Mouse (Mus musculus): Measurements from ENCODE around the gene Ppp1r10. TPM values are rescaled to one million over a fixed set of nuclear protein-coding genes. Genes with fewer than 3 reads are reported as not detected.
"Not testable (repeated sequence)": the region's sequence is repeated elsewhere in the genome, so short reads cannot be mapped to it uniquely, and the experiment has no call there.

Ppp1r10 gene
- polyA plus RNA-seq, 1 experiment, result 26.1 TPM

DNA sequence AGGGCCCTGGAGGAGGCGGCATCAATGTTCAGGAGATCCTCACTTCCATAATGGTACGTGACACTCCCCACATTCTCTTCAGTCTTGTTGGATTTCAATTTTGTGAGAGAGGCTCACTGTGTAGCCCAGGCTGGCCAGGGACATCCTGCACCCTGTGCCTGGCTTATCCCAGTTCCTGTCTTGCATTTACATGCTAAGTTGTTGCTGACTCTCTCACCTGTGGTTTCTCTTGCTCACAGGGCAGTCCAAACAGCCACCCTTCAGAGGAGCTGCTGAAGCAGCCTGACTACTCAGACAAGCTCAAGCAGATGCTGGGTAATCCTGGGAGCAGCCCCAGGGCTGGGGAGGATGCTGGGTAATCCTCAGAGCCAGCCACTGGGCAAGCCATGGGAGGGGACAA lies 13.3 kb downstream of the Ppp1r10 start:
- Histone ChIP-seq H3K27ac (ENCODE audit: insufficient read depth, low read length) (no peak overlapping the region), H3K27me3 (ENCODE audit: control insufficient read depth, insufficient read depth, low read length) (no peaks in the 10 kb centered on the region), H3K36me3 (ENCODE audit: control insufficient read depth, insufficient read depth, low read length) (peaks cover 45% of the 10 kb centered on the region), H3K4me1 (ENCODE audit: control insufficient read depth, insufficient read depth, insufficient read length) (no peaks in the 10 kb centered on the region), H3K4me3 (ENCODE audit: extremely low read depth, insufficient read depth, insufficient read length) (no peak overlapping the region)
- TF ChIP-seq CTCF (IDR thresholded peaks at IDR 0.05; ENCODE audit: extremely low read depth, insufficient read depth, insufficient read length, insufficient replicate concordance), result no peak
- no peak for TF ChIP-seq POLR2A (IDR thresholded peaks at IDR 0.05; ENCODE audit: low read depth, low read length)
- DNase-seq (ENCODE audit: low read depth in 1 of 2, low spot score in 2 of 2), result no peak
- 100% methylated on average over 2 of the region's 2 CpGs for WGBS

DNA sequence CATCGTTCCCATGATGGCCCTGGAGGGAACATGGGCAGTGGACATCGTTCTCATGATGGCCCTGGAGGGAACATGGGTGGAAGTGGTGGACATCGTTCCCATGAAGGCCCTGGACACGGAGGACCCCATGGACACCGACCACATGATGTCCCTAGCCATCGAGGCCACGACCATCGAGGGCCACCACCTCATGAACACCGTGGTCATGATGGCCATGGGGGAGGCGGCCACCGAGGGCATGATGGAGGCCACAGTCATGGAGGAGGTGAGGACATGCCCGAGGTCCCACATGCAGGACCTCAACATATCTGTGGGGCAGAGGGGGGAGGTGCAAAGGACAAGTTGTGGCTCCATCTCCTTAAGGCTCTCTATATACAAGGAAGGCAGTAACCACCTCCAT lies 14.4 kb downstream of the Ppp1r10 start:
- no peaks in the 10 kb centered on the region for H3K27me3 ChIP-seq (ENCODE audit: control insufficient read depth, insufficient read depth, low read length)
- 96% methylated on average over 12 of the region's 12 CpGs for WGBS
- peaks cover 40% of the 10 kb centered on the region for H3K36me3 ChIP-seq (ENCODE audit: control insufficient read depth, insufficient read depth, low read length)
- no peak overlapping the region for H3K4me3 ChIP-seq (ENCODE audit: extremely low read depth, insufficient read depth, insufficient read length)
- TF ChIP-seq POLR2A (IDR thresholded peaks at IDR 0.05; ENCODE audit: low read depth, low read length) (no peak), CTCF (IDR thresholded peaks at IDR 0.05; ENCODE audit: extremely low read depth, insufficient read depth, insufficient read length, insufficient replicate concordance) (no peak)
- H3K4me1 ChIP-seq (ENCODE audit: control insufficient read depth, insufficient read depth, insufficient read length), result no peaks in the 10 kb centered on the region
- H3K27ac ChIP-seq (ENCODE audit: insufficient read depth, low read length), result no peak overlapping the region
- no peak for DNase-seq (ENCODE audit: low read depth in 1 of 2, low spot score in 2 of 2)

DNA sequence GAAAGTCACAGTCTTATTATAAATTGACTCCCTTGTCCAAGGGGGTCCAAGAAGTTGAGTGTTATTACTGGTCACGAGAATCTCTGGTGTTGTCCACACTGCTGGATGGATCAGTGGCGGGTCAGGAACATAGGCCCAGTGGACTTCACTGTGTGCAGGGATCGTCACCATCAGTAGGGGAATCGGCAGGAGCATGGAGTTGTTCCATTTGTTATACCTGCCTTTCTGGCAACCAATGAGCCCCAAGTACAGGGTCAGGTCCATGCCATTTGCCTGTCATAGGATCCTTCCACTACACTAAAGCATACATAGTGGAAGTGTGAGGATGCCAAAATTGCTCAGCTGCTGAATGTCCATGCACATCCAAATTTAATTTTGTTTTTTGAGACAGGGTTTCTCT lies 16.4 kb downstream of the Ppp1r10 start:
- Histone ChIP-seq H3K27ac (ENCODE audit: insufficient read depth, low read length) (no peak overlapping the region), H3K4me1 (ENCODE audit: control insufficient read depth, insufficient read depth, insufficient read length) (no peaks in the 10 kb centered on the region), H3K27me3 (ENCODE audit: control insufficient read depth, insufficient read depth, low read length) (no peaks in the 10 kb centered on the region), H3K36me3 (ENCODE audit: control insufficient read depth, insufficient read depth, low read length) (peaks cover 31% of the 10 kb centered on the region), H3K4me3 (ENCODE audit: extremely low read depth, insufficient read depth, insufficient read length) (no peak overlapping the region)
- no peak for DNase-seq (ENCODE audit: low read depth in 1 of 2, low spot score in 2 of 2)
- WGBS, result 94% methylated on average over 4 of the region's 4 CpGs
- no peak for TF ChIP-seq CTCF (IDR thresholded peaks at IDR 0.05; ENCODE audit: extremely low read depth, insufficient read depth, insufficient read length, insufficient replicate concordance)
- no peak for TF ChIP-seq POLR2A (IDR thresholded peaks at IDR 0.05; ENCODE audit: low read depth, low read length)

DNA sequence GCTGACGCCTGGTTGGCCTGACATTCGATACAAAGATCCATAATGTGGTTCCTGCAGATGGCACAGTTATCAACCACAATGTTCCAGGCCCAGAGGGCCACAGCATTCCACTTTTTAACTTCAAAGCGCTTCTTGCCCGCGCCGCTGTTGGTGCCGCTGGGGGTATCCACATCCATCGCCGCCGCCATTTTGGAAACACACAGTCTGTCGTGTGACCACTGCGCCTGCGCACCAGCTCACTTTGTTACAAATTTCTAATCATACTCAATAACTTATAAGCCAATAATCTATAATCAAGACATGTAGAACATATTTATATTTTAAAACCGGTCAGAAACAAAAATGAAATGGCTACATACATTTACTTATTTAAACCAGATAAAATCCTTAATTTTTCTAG lies 19.5 kb downstream of the Ppp1r10 start:
- not testable (repeated sequence) for H3K4me1 ChIP-seq (ENCODE audit: control insufficient read depth, insufficient read depth, insufficient read length); H3K27me3 ChIP-seq (ENCODE audit: control insufficient read depth, insufficient read depth, low read length); H3K27ac ChIP-seq (ENCODE audit: insufficient read depth, low read length); H3K4me3 ChIP-seq (ENCODE audit: extremely low read depth, insufficient read depth, insufficient read length); H3K36me3 ChIP-seq (ENCODE audit: control insufficient read depth, insufficient read depth, low read length); DNase-seq (ENCODE audit: low read depth in 1 of 2, low spot score in 2 of 2)
- WGBS, result 90% methylated on average over 14 of the region's 14 CpGs

GRCm38 (mm10) chr17:35937700-35938348 lies 21.6 kb downstream of the Ppp1r10 start:
- WGBS, result 39% methylated on average over 2 of the region's 2 CpGs
- Histone ChIP-seq H3K4me1 (ENCODE audit: control insufficient read depth, insufficient read depth, insufficient read length) (no peaks in the 10 kb centered on the region), H3K36me3 (ENCODE audit: control insufficient read depth, insufficient read depth, low read length) (no peaks in the 10 kb centered on the region), H3K27ac (ENCODE audit: insufficient read depth, low read length) (no peak overlapping the region), H3K4me3 (ENCODE audit: extremely low read depth, insufficient read depth, insufficient read length) (no peak overlapping the region), H3K27me3 (ENCODE audit: control insufficient read depth, insufficient read depth, low read length) (no peaks in the 10 kb centered on the region)
- DNase-seq (ENCODE audit: low read depth in 1 of 2, low spot score in 2 of 2), result peak; percentile 46 to 50
- TF ChIP-seq CTCF (IDR thresholded peaks at IDR 0.05; ENCODE audit: extremely low read depth, insufficient read depth, insufficient read length, insufficient replicate concordance), result peak; percentile 81; the same call in 1 of the 2 replicates
- no peak for TF ChIP-seq POLR2A (IDR thresholded peaks at IDR 0.05; ENCODE audit: low read depth, low read length)

GRCm38 (mm10) chr17:35939108-35939507 lies 22.9 kb downstream of the Ppp1r10 start:
- WGBS, result 72% methylated on average over 2 of the region's 2 CpGs
- no peak for TF ChIP-seq CTCF (IDR thresholded peaks at IDR 0.05; ENCODE audit: extremely low read depth, insufficient read depth, insufficient read length, insufficient replicate concordance)
- TF ChIP-seq POLR2A (IDR thresholded peaks at IDR 0.05; ENCODE audit: low read depth, low read length), result no peak
- DNase-seq (ENCODE audit: low read depth in 1 of 2, low spot score in 2 of 2), result no peak

DNA sequence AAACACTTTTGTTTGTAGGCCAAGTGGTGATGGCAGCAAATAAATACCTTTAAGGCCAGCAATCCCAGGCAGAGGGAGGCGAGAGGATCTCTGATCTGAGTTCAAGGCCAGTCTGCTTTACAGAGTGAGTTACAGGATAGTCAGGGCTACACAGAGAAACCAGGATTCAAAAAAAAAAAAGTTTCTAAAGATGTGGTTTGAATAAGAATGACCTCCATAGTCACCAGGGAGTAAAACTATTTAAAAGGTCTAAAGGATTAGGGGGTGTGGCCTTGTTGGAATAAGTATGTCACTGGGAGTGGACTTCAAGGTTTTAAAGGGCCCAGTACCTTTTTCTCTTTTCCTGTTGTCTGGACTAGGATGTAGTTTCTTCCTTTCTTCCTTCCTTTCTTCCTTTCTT lies 23.7 kb downstream of the Ppp1r10 start:
- H3K27ac ChIP-seq (ENCODE audit: insufficient read depth, low read length), result no peak overlapping the region
- no peak overlapping the region for H3K4me3 ChIP-seq (ENCODE audit: extremely low read depth, insufficient read depth, insufficient read length)
- DNase-seq (ENCODE audit: low read depth in 1 of 2, low spot score in 2 of 2), result no peak
- no peak for TF ChIP-seq CTCF (IDR thresholded peaks at IDR 0.05; ENCODE audit: extremely low read depth, insufficient read depth, insufficient read length, insufficient replicate concordance)
- no peak for TF ChIP-seq POLR2A (IDR thresholded peaks at IDR 0.05; ENCODE audit: low read depth, low read length)
- 91% methylated on average over 1 of the region's 1 CpGs for WGBS
- H3K36me3 ChIP-seq (ENCODE audit: control insufficient read depth, insufficient read depth, low read length), result no peaks in the 10 kb centered on the region
- H3K27me3 ChIP-seq (ENCODE audit: control insufficient read depth, insufficient read depth, low read length), result no peaks in the 10 kb centered on the region
- H3K4me1 ChIP-seq (ENCODE audit: control insufficient read depth, insufficient read depth, insufficient read length), result no peaks in the 10 kb centered on the region

More at GRCm38 (mm10) chr17:35939108-35939507, 22.9 kb downstream of the Ppp1r10 start:
- Histone ChIP-seq H3K27me3 (ENCODE audit: control insufficient read depth, insufficient read depth, low read length) (no peaks in the 10 kb centered on the region), H3K4me3 (ENCODE audit: extremely low read depth, insufficient read depth, insufficient read length) (no peak overlapping the region), H3K36me3 (ENCODE audit: control insufficient read depth, insufficient read depth, low read length) (no peaks in the 10 kb centered on the region), H3K4me1 (ENCODE audit: control insufficient read depth, insufficient read depth, insufficient read length) (no peaks in the 10 kb centered on the region), H3K27ac (ENCODE audit: insufficient read depth, low read length) (no peak overlapping the region)

GRCm38 (mm10) chr17:35950946-35951345 lies 34.7 kb downstream of the Ppp1r10 start:
- not testable (repeated sequence) for H3K4me3 ChIP-seq (ENCODE audit: extremely low read depth, insufficient read depth, insufficient read length); DNase-seq (ENCODE audit: low read depth in 1 of 2, low spot score in 2 of 2); H3K36me3 ChIP-seq (ENCODE audit: control insufficient read depth, insufficient read depth, low read length); H3K27ac ChIP-seq (ENCODE audit: insufficient read depth, low read length); H3K27me3 ChIP-seq (ENCODE audit: control insufficient read depth, insufficient read depth, low read length); H3K4me1 ChIP-seq (ENCODE audit: control insufficient read depth, insufficient read depth, insufficient read length)

- H3K4me3 ChIP-seq (ENCODE audit: extremely low read depth, insufficient read depth, insufficient read length); H3K27ac ChIP-seq (ENCODE audit: insufficient read depth, low read length); H3K4me1 ChIP-seq (ENCODE audit: control insufficient read depth, insufficient read depth, insufficient read length); DNase-seq (ENCODE audit: low read depth in 1 of 2, low spot score in 2 of 2); H3K27me3 ChIP-seq (ENCODE audit: control insufficient read depth, insufficient read depth, low read length); H3K36me3 ChIP-seq (ENCODE audit: control insufficient read depth, insufficient read depth, low read length): not testable (repeated sequence)
- WGBS, result 78% methylated on average over 3 of the region's 3 CpGs
Observed at GRCm38 (mm10) chr17:35952559-35952958, 36.3 kb downstream of the Ppp1r10 start.
